Mouse (Mus musculus): Measurements from ENCODE around the gene Plcg2.

Gene Plcg2

GRCm38 (mm10) chr8:117498179-117498914, at the start of gene Plcg2:
Gene Plcg2, plus strand, starts transcription at chr8:117498291.
- peak; percentile 28 for DNase-seq (ENCODE audit: low spot score)

GRCm38 (mm10) chr8:117451072-117451471, 47.0 kb upstream of the Plcg2 start:
- DNase-seq (ENCODE audit: low spot score), result peak; percentile 64

- no peak for DNase-seq (ENCODE audit: low spot score)
Measured at GRCm38 (mm10) chr8:117453974-117454373, 44.1 kb upstream of the Plcg2 start.

GRCm38 (mm10) chr8:117454516-117455116, 43.5 kb upstream of the Plcg2 start:
- no peak for DNase-seq (ENCODE audit: low spot score)

GRCm38 (mm10) chr8:117455701-117456100, 42.4 kb upstream of the Plcg2 start:
- DNase-seq (ENCODE audit: low spot score), result no peak

GRCm38 (mm10) chr8:117458440-117458839, 39.7 kb upstream of the Plcg2 start:
- no peak for DNase-seq (ENCODE audit: low spot score)

- no peak for DNase-seq (ENCODE audit: low spot score)
Measured at GRCm38 (mm10) chr8:117462701-117463284, 35.3 kb upstream of the Plcg2 start.

- no peak for DNase-seq (ENCODE audit: low spot score)
Measured at GRCm38 (mm10) chr8:117464525-117464924, 33.6 kb upstream of the Plcg2 start.

- peak; percentile 73 for DNase-seq (ENCODE audit: low spot score)
Measured at GRCm38 (mm10) chr8:117465250-117465649, 32.8 kb upstream of the Plcg2 start.

- DNase-seq (ENCODE audit: low spot score), result no peak
Measured at GRCm38 (mm10) chr8:117467466-117467865, 30.6 kb upstream of the Plcg2 start.

GRCm38 (mm10) chr8:117469431-117470341, 28.4 kb upstream of the Plcg2 start:
- no peak for DNase-seq (ENCODE audit: low spot score)

GRCm38 (mm10) chr8:117470342-117470781, 27.7 kb upstream of the Plcg2 start:
- peak; percentile 85 for DNase-seq (ENCODE audit: low spot score)

- DNase-seq (ENCODE audit: low spot score), result peak; percentile 81
Measured at GRCm38 (mm10) chr8:117471174-117471573, 26.9 kb upstream of the Plcg2 start.

GRCm38 (mm10) chr8:117471655-117472054, 26.4 kb upstream of the Plcg2 start:
- no peak for DNase-seq (ENCODE audit: low spot score)

GRCm38 (mm10) chr8:117472332-117472731, 25.8 kb upstream of the Plcg2 start:
- DNase-seq (ENCODE audit: low spot score), result no peak

- peak; percentile 93 for DNase-seq (ENCODE audit: low spot score)
Measured at GRCm38 (mm10) chr8:117474944-117475343, 23.1 kb upstream of the Plcg2 start.

GRCm38 (mm10) chr8:117475819-117476218, 22.3 kb upstream of the Plcg2 start:
- DNase-seq (ENCODE audit: low spot score), result peak; percentile 60

- DNase-seq (ENCODE audit: low spot score), result no peak
Measured at GRCm38 (mm10) chr8:117478082-117478481, 20.0 kb upstream of the Plcg2 start.

GRCm38 (mm10) chr8:117479996-117480395, 18.1 kb upstream of the Plcg2 start:
- no peak for DNase-seq (ENCODE audit: low spot score)

- DNase-seq (ENCODE audit: low spot score), result no peak
Measured at GRCm38 (mm10) chr8:117480516-117480915, 17.6 kb upstream of the Plcg2 start.

GRCm38 (mm10) chr8:117481830-117482229, 16.3 kb upstream of the Plcg2 start:
- no peak for DNase-seq (ENCODE audit: low spot score)

- no peak for DNase-seq (ENCODE audit: low spot score)
Measured at GRCm38 (mm10) chr8:117484731-117485130, 13.4 kb upstream of the Plcg2 start.
